Mouse (Mus musculus): ENCODE data around the gene Pvalb. TPM values are rescaled to one million over a fixed set of nuclear protein-coding genes. Genes with fewer than 3 reads are reported as not detected.

Gene Pvalb
- polyA plus RNA-seq, 1 experiment from 2014 or later: 0.44 TPM

DNA sequence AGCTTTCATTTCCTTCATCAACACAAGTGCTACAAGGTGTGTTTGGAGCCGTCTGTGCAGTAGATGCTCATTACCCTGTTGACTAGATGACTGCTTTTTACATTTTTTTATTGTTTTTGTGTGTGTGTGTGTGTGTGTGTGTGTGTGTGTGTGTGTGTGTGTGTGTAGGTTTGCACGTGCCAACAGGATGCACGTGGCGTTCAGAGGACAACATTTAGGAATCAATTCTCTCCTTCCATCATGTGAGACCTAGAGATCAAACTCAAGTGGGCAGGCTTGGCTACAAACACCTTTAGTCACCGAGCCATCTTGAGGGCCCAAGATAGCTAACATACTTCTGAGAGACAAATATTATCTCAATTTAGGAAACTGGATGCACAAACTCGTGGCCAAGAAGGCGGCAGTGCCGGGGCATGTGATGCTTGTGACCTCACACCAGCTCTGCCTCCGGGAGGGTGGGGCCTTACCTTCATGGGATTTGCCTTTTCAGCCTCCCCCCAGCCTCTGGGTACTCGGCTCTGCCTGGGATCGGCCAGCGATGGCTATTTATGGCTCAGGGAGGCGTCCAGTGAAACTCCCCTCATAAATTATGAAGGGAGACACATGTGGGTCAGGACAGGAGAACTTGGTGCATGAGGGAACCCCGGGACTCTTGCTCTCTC, 33.9 kb upstream of the Pvalb start:
- H3K9me3 ChIP-seq (ENCODE audit: low read length): no peaks in the 10 kb centered on the region
- no peak overlapping the region for H3K4me3 ChIP-seq (ENCODE audit: low read length)
- no peak overlapping the region for H3K27ac ChIP-seq (ENCODE audit: low read length)
- no peak overlapping the region for H3K4me2 ChIP-seq (replicated peaks; ENCODE audit: low read depth, low read length)
- no peaks in the 10 kb centered on the region for H3K36me3 ChIP-seq (ENCODE audit: insufficient read depth, low read length)
- no peak overlapping the region for H3K9ac ChIP-seq (replicated peaks; ENCODE audit: low read length)
- WGBS: 48% methylated on average over 14 of the region's 14 CpGs
- no peaks in the 10 kb centered on the region for H3K4me1 ChIP-seq (ENCODE audit: insufficient read depth, low read length)
- no peak for ATAC-seq (ENCODE audit: low FRiP score, low TSS enrichment)
- peaks cover 3% of the 10 kb centered on the region; the same call in 1 of the 2 replicates for H3K27me3 ChIP-seq (ENCODE audit: insufficient read depth, low read length)

DNA sequence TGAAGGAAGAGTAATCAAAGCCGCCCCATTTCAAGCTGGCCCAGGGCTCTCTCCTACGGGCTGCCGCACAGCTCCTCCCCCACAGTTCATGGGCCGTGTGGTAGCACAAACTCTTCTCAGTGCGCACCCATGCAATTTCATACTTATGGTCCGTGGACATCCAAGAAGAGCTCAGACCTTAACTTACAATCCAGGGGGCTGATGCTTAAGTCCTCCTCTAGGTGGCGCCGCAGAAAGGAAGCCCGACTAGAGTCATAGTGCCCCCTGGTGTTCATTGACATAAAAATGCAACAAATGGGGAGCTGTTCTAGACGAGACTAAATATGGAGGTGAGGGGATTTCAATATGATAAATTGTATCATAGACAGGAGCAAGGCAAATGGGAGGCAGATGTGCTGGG, 33.3 kb upstream of the Pvalb start:
- H3K4me2 ChIP-seq (replicated peaks; ENCODE audit: low read depth, low read length): no peak overlapping the region
- H3K9ac ChIP-seq (replicated peaks; ENCODE audit: low read length): no peak overlapping the region

DNA sequence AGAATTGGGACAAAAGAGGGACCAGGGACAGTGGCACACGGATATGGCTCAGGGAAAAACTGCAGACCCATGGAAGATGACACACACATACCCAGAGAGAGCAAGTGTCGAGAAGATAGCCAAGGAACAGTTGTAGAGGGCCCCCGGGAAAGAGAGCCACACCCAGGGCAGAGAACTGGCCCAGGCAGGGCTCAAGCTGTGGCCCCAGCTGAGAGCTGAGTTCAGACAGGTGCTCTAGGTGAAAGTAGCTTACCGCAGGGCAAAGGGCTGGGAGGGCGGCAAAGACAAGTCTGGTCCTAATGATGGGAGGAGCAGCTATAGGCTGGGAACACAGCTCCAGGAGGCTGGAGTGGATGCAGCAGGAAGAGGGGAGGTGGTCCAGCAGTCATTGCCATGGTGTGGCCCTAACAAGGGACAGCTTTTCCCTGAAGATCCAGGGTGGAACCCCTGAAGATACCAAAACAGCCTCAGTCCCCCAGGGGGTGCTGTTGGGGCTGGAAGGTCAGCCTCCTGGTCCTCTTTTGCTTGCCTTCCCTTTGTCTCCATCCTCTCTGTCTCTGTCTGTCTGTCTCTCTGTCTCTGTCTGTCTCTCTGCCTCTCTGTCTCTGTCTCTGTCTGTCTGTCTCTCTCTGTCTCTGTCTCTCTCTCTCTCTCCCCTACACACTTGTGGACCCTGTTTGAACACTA, 28.8 kb upstream of the Pvalb start:
- no peak overlapping the region for H3K9ac ChIP-seq (replicated peaks; ENCODE audit: low read length)
- H3K4me2 ChIP-seq (replicated peaks; ENCODE audit: low read depth, low read length): no peak overlapping the region
- H3K36me3 ChIP-seq (ENCODE audit: insufficient read depth, low read length): no peaks in the 10 kb centered on the region
- ATAC-seq (ENCODE audit: low FRiP score, low TSS enrichment): no peak
- H3K4me1 ChIP-seq (ENCODE audit: insufficient read depth, low read length): no peaks in the 10 kb centered on the region
- H3K27me3 ChIP-seq (ENCODE audit: insufficient read depth, low read length): peaks cover 3% of the 10 kb centered on the region; the same call in 1 of the 2 replicates
- H3K27ac ChIP-seq (ENCODE audit: low read length): no peak overlapping the region
- H3K9me3 ChIP-seq (ENCODE audit: low read length): no peaks in the 10 kb centered on the region
- 69% methylated on average over 5 of the region's 5 CpGs for WGBS
- H3K4me3 ChIP-seq (ENCODE audit: low read length): no peak overlapping the region

More for the DNA sequence above, 33.3 kb upstream of the Pvalb start:
- H3K36me3 ChIP-seq (ENCODE audit: insufficient read depth, low read length): no peaks in the 10 kb centered on the region
- no peak overlapping the region for H3K4me3 ChIP-seq (ENCODE audit: low read length)
- no peaks in the 10 kb centered on the region for H3K4me1 ChIP-seq (ENCODE audit: insufficient read depth, low read length)
- H3K27me3 ChIP-seq (ENCODE audit: insufficient read depth, low read length): peaks cover 3% of the 10 kb centered on the region; the same call in 1 of the 2 replicates
- WGBS: 13% methylated on average over 10 of the region's 10 CpGs
- H3K27ac ChIP-seq (ENCODE audit: low read length): no peak overlapping the region
- no peaks in the 10 kb centered on the region for H3K9me3 ChIP-seq (ENCODE audit: low read length)
- no peak for ATAC-seq (ENCODE audit: low FRiP score, low TSS enrichment)

DNA sequence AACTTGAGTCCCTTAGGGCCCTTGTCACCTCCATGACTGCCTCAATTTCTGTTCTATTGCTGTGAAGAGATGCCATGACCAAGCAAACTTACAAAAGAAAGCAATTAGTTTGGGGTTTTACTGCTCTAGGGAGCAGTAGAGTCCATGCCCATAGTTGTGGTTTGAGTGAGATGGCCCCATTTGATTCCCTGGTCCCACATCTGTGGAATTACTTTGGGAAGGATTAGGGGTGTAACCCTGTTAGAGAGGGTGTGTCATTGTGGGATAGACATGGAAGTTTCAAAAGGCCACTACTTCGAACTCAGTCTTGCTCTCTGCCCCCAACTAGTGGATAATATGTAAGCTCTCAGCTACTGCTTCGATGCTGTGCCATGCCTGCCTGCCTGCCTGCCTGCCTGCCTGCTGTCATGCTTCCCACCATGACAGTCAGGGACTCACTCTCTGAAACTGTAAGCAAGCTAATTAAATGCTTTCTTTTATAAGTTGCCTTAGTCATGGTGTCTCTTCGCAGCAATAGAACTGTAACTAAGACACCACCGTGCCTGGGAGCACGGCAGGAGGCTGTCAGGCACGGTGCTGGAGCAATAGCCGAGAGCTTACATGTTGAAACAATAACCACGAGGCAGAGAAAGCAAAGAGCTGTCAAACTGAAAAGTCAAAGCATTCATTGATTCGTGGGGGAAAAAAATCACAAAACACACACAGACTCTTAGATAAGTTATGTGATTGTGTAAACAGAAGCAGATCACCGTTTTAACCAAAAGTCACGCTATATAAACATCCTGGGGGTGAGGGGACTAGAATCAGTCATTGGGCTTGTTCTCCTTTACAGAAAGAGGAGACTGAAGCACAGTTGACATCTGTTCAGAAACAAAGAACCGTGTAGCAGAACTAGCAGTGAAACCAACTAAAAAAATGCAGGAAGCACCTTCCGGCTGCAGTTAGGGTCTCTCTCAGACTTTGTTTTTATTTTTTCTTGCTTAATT, 25.4 kb upstream of the Pvalb start:
- WGBS: 37% methylated on average over 13 of the region's 13 CpGs
- Histone ChIP-seq H3K4me3 (ENCODE audit: low read length) (no peak overlapping the region), H3K9ac (replicated peaks; ENCODE audit: low read length) (no peak overlapping the region), H3K36me3 (ENCODE audit: insufficient read depth, low read length) (no peaks in the 10 kb centered on the region), H3K4me2 (replicated peaks; ENCODE audit: low read depth, low read length) (no peak overlapping the region), H3K27ac (ENCODE audit: low read length) (no peak overlapping the region), H3K9me3 (ENCODE audit: low read length) (no peaks in the 10 kb centered on the region), H3K27me3 (ENCODE audit: insufficient read depth, low read length) (peaks cover 3% of the 10 kb centered on the region; the same call in 1 of the 2 replicates), H3K4me1 (ENCODE audit: insufficient read depth, low read length) (no peaks in the 10 kb centered on the region)
- ATAC-seq (ENCODE audit: low FRiP score, low TSS enrichment): no peak

DNA sequence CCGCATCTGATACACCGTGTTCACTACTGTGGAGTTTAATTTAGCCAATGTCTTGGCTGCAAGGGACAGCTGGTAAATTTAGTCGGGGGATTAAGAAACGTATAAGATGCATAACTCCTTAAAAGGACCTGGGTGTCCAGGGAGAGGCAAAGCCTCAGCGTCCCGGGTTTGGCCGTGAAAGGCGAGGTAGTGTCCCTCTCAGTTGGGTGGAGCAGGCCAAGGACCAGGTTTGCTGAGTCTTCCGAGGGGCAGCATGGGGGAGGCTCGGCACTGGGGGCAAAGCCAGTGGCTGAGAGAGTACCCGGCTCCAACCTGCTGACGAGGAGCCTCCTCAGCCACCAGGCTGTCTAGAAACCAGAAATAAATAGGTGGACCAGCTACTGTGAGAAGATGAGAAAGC, 21.6 kb upstream of the Pvalb start:
- no peak overlapping the region for H3K9ac ChIP-seq (replicated peaks; ENCODE audit: low read length)
- no peaks in the 10 kb centered on the region for H3K9me3 ChIP-seq (ENCODE audit: low read length)
- H3K4me2 ChIP-seq (replicated peaks; ENCODE audit: low read depth, low read length): no peak overlapping the region
- H3K27ac ChIP-seq (ENCODE audit: low read length): no peak overlapping the region
- no peak for ATAC-seq (ENCODE audit: low FRiP score, low TSS enrichment)
- H3K4me1 ChIP-seq (ENCODE audit: insufficient read depth, low read length): no peaks in the 10 kb centered on the region
- no peaks in the 10 kb centered on the region for H3K36me3 ChIP-seq (ENCODE audit: insufficient read depth, low read length)
- no peaks in the 10 kb centered on the region for H3K27me3 ChIP-seq (ENCODE audit: insufficient read depth, low read length)
- WGBS: 80% methylated on average over 12 of the region's 12 CpGs
- no peak overlapping the region for H3K4me3 ChIP-seq (ENCODE audit: low read length)

DNA sequence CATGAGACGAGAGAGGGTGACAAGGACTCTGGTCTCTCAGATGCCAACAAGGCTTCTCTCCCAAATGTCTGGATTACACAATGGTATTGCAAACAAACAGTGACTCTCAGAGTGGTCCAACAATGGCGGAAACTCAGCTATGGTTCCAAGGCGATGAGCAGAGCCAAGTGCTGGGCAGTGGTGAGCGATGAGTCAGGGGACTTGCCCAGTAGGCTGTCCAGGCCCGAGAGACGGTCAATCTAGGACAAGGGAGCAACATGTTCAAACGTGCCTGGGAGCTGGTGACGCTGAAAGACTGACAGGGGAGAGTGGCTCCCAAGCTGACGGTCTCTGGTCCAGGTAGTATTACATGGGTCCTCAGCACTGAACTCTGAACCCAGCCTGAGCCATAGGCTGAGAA, 9.1 kb upstream of the Pvalb start:
- H3K4me2 ChIP-seq (replicated peaks; ENCODE audit: low read depth, low read length): no peak overlapping the region
- no peak overlapping the region for H3K4me3 ChIP-seq (ENCODE audit: low read length)
- no peaks in the 10 kb centered on the region for H3K27me3 ChIP-seq (ENCODE audit: insufficient read depth, low read length)
- WGBS: 84% methylated on average over 9 of the region's 9 CpGs
- no peaks in the 10 kb centered on the region for H3K9me3 ChIP-seq (ENCODE audit: low read length)
- ATAC-seq (ENCODE audit: low FRiP score, low TSS enrichment): no peak
- no peak overlapping the region for H3K27ac ChIP-seq (ENCODE audit: low read length)
- H3K4me1 ChIP-seq (ENCODE audit: insufficient read depth, low read length): no peaks in the 10 kb centered on the region
- no peaks in the 10 kb centered on the region for H3K36me3 ChIP-seq (ENCODE audit: insufficient read depth, low read length)
- no peak overlapping the region for H3K9ac ChIP-seq (replicated peaks; ENCODE audit: low read length)

DNA sequence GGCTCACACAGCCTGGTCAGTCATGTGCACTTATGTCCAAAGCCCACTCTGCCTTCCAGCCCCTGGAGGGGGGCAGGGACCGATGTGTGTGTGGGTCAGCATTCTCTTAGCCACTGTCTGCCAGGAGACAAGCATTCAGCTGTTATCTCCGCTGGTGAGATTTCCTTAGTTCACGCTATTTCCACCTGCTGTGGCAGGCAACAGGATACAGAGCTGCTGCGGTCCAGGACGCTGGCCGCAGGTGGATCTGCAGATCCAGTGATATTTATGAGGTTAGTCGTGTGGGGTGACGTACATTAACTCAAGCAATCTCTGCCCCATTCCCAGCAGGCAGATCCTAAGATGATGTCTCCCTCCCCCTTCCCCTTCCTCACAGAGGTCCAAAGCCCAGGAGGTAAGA, 5.2 kb upstream of the Pvalb start:
- no peak overlapping the region for H3K9ac ChIP-seq (replicated peaks; ENCODE audit: low read length)
- no peak overlapping the region for H3K4me3 ChIP-seq (ENCODE audit: low read length)
- no peaks in the 10 kb centered on the region for H3K27me3 ChIP-seq (ENCODE audit: insufficient read depth, low read length)
- H3K4me2 ChIP-seq (replicated peaks; ENCODE audit: low read depth, low read length): no peak overlapping the region
- 81% methylated on average over 8 of the region's 8 CpGs for WGBS
- ATAC-seq (ENCODE audit: low FRiP score, low TSS enrichment): no peak
- no peaks in the 10 kb centered on the region for H3K4me1 ChIP-seq (ENCODE audit: insufficient read depth, low read length)
- H3K9me3 ChIP-seq (ENCODE audit: low read length): 0 out of 2 replicates have a peak, but pooled peaks cover 4% of the 10 kb centered on the region
- no peak overlapping the region for H3K27ac ChIP-seq (ENCODE audit: low read length)
- no peaks in the 10 kb centered on the region for H3K36me3 ChIP-seq (ENCODE audit: insufficient read depth, low read length)

DNA sequence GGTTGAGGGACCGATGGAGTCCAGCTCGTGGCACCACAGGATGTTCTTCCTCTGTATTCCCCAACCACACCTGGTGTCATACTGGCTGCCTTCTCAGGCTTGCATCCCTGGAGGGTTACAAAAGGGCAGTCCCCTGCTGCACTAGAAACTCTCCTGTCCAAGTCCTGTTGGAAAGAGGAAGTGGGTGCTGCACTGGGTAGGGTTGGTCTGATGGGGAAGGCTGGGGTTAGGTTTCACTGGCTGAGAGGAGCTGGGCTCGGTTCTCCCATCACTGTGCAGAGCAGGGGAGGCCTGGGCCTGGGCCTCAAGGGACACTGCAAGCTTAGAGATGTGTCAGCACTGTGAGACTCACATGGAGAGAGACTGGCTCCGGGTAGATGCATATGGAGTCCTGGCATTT, 4.0 kb upstream of the Pvalb start:
- H3K4me3 ChIP-seq (ENCODE audit: low read length): no peak overlapping the region
- H3K9ac ChIP-seq (replicated peaks; ENCODE audit: low read length): no peak overlapping the region
- H3K9me3 ChIP-seq (ENCODE audit: low read length): 0 out of 2 replicates have a peak, but pooled peaks cover 4% of the 10 kb centered on the region
- H3K4me1 ChIP-seq (ENCODE audit: insufficient read depth, low read length): no peaks in the 10 kb centered on the region
- H3K27me3 ChIP-seq (ENCODE audit: insufficient read depth, low read length): peaks cover 8% of the 10 kb centered on the region; the same call in 1 of the 2 replicates
- WGBS: 78% methylated on average over 4 of the region's 4 CpGs
- no peak for ATAC-seq (ENCODE audit: low FRiP score, low TSS enrichment)
- H3K36me3 ChIP-seq (ENCODE audit: insufficient read depth, low read length): no peaks in the 10 kb centered on the region
- no peak overlapping the region for H3K4me2 ChIP-seq (replicated peaks; ENCODE audit: low read depth, low read length)
- H3K27ac ChIP-seq (ENCODE audit: low read length): no peak overlapping the region

DNA sequence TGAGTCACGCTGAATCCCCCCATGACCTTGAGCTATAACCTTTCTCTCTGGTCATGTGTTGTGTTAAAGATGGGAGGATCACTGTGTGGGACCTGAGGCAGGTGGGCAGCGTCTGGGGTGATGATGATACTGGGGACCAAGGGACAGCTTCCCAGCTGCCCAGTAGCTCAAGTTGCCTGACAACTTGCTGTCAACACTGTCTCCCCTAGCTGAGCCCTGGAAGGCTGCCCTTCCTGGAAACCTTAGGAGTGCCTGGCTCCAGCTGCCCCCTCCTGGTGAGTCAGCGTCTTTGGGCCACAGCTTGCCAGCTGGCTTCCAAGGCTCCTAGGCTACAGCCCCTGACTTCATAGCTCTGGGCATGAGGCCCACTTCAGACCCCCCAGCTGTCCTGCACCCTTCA, 1.0 kb downstream of the Pvalb start:
- WGBS: 37% methylated on average over 3 of the region's 3 CpGs
- no peak overlapping the region for H3K4me3 ChIP-seq (ENCODE audit: low read length)
- no peaks in the 10 kb centered on the region for H3K36me3 ChIP-seq (ENCODE audit: insufficient read depth, low read length)
- H3K4me2 ChIP-seq (replicated peaks; ENCODE audit: low read depth, low read length): no peak overlapping the region
- 0 out of 2 replicates have a peak, but pooled peaks cover 4% of the 10 kb centered on the region for H3K9me3 ChIP-seq (ENCODE audit: low read length)
- H3K27me3 ChIP-seq (ENCODE audit: insufficient read depth, low read length): peaks cover 38% of the 10 kb centered on the region
- ATAC-seq (ENCODE audit: low FRiP score, low TSS enrichment): no peak
- no peak overlapping the region for H3K27ac ChIP-seq (ENCODE audit: low read length)
- H3K4me1 ChIP-seq (ENCODE audit: insufficient read depth, low read length): 0 out of 2 replicates have a peak, but pooled peaks cover 7% of the 10 kb centered on the region
- no peak overlapping the region for H3K9ac ChIP-seq (replicated peaks; ENCODE audit: low read length)
